Mouse (Mus musculus): ENCODE results near the gene Gm21773. TPM values are rescaled to one million over a fixed set of nuclear protein-coding genes. Genes with fewer than 3 reads are reported as not detected.
"Not testable (repeated sequence)": the region's sequence is repeated elsewhere in the genome, so short reads cannot be mapped to it uniquely, and the experiment has no call there.

The Gm21773 gene
- total RNA-seq (2021) = not detected

DNA sequence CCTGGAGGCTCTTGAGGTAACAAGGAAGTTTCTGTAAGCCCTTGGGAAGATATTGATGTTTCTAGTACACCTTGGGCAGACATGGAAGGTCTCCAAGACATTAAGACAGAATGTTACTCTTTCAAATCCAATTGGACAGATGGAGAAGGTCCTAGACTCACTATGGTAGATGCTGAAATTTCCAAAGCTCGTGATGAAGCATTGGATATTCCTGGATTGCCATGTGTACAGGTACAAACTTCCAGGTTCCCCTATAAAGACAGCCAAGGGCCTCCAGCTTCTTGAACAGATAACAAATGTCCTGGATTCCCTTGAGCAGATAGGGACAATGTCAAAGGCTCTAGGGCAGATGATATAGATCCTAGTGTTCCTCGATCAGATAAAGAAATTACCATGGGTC lies at the start of gene Gm21773:
TSS of gene Gm21773 (minus strand) at position 101 of the 400 bp plus-strand sequence.
- not testable (repeated sequence) for DNase-seq
